Mouse (Mus musculus): ENCODE results near the gene Metrnl. TPM values are rescaled to one million over a fixed set of nuclear protein-coding genes. Genes with fewer than 3 reads are reported as not detected.

Gene Metrnl
- total RNA-seq (2014; fragmentation: Nextera tagmentation) (not detected in 2 replicates), total RNA-seq (2017) (not detected in 2 replicates), polyA plus RNA-seq (2012) (not detected in 2 replicates)

DNA sequence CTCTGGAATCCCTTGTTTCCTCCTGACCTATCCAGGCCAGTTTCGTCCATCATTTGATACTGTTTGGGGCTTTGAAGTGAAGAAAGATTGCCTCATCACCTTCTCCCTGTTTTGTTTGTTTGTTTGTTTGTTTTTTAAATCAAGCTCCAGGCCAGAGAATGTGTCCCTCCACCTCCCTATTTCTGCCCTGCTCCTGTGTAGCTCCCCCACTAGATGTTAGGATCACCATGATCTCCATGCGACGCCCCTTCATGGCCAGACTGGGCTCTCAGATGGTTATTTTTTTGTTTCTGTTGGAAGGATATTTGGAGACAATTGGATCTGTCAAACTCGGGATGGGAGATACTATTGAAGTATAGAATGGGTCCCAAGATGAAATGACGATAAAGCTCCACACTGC lies at the start of gene Metrnl:
Metrnl (plus strand) TSS at position 301 of the 400 bp plus-strand sequence.
- TF ChIP-seq GATA1 (IDR thresholded peaks at IDR 0.05; ENCODE audit: borderline replicate concordance, low read length) (no peak), POLR2AphosphoS5 (IDR thresholded peaks at IDR 0.05; ENCODE audit: insufficient replicate concordance, low read depth, low read length) (no peak), GATA2 (IDR thresholded peaks at IDR 0.05; ENCODE audit: borderline replicate concordance, low read depth, low read length) (no peak), CTCF (IDR thresholded peaks at IDR 0.05; ENCODE audit: low read depth, low read length) (no peak), TAL1 (conservative IDR thresholded peaks at IDR 0.05; ENCODE audit: low read depth, low read length) (no peak)
- ATAC-seq (ENCODE audit: extremely low read depth, insufficient number of reproducible peaks, low FRiP score, poor library complexity, severe bottlenecking): no peak

DNA sequence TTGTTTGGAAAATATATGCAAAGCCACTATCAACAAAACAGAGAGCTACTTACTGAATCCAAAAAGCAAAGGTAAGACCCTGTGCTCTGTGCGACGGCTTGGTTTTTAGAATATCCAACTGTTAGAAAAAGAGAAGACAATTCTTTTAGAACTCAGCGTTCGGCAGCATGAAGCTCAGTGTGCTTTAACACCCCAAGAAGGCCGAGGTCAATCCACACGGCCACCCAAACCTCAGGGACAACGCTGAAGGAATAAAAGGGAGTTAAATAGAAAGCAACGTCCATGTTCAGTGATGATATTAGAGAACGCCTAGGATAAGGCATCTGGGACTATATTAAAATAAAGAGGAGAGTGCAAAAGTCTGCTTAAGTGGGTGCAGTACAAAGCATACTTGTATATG lies 49.8 kb upstream of the Metrnl start:
- no peak overlapping the region for H3K4me3 ChIP-seq (ENCODE audit: low read depth, low read length)
- ATAC-seq (ENCODE audit: extremely low read depth, insufficient number of reproducible peaks, low FRiP score, poor library complexity, severe bottlenecking): no peak
- TF ChIP-seq TAL1 (conservative IDR thresholded peaks at IDR 0.05; ENCODE audit: low read depth, low read length) (no peak), POLR2AphosphoS5 (IDR thresholded peaks at IDR 0.05; ENCODE audit: insufficient replicate concordance, low read depth, low read length) (no peak), GATA1 (IDR thresholded peaks at IDR 0.05; ENCODE audit: borderline replicate concordance, low read length) (no peak), GATA2 (IDR thresholded peaks at IDR 0.05; ENCODE audit: borderline replicate concordance, low read depth, low read length) (no peak), CTCF (IDR thresholded peaks at IDR 0.05; ENCODE audit: low read depth, low read length) (no peak)
- peaks cover 2% of the 10 kb centered on the region; the same call in 1 of the 2 replicates for H3K4me1 ChIP-seq (ENCODE audit: insufficient read depth, low read depth, low read length)
- DNase-seq (ENCODE audit: low spot score): no peak
- H3K36me3 ChIP-seq (replicated peaks): peaks cover 73% of the 10 kb centered on the region
- no peaks in the 10 kb centered on the region for H3K9me3 ChIP-seq (replicated peaks)
- H3K27me3 ChIP-seq (ENCODE audit: insufficient read depth, low read length): no peaks in the 10 kb centered on the region

More for the DNA sequence above, at the start of gene Metrnl:
- Histone ChIP-seq H3K9me3 (replicated peaks) (no peaks in the 10 kb centered on the region), H3K4me3 (ENCODE audit: low read depth, low read length) (peak within 1 kb of the TSS; percentile 54; the same call in 1 of the 2 replicates), H3K36me3 (replicated peaks) (no peaks in the 10 kb centered on the region), H3K4me1 (ENCODE audit: insufficient read depth, low read depth, low read length) (peaks cover 9% of the 10 kb centered on the region), H3K27me3 (ENCODE audit: insufficient read depth, low read length) (peaks cover 22% of the 10 kb centered on the region)
- no peak for DNase-seq (ENCODE audit: low spot score)

DNA sequence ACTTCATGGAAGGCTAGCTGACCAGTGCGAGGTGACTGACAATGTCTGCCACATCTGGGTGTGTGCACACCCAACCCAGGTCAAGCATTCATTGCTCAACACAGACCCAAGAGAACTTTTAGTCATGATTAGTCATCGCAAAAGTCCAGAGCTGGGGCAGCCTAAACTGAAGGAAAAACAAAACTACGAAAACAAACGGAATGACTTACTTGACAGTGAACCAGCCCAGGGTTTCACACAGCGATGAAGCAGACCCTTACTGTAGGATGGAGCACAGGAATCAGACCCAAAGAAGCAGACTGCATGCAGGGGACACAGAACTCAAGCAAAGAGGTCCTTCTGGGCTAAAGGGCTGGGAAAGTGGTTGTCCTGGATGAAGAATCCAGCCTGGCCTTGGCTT lies 49.4 kb upstream of the Metrnl start:
- DNase-seq (ENCODE audit: low spot score) (no peak), ATAC-seq (ENCODE audit: extremely low read depth, insufficient number of reproducible peaks, low FRiP score, poor library complexity, severe bottlenecking) (no peak)
- TF ChIP-seq GATA1 (IDR thresholded peaks at IDR 0.05; ENCODE audit: borderline replicate concordance, low read length) (no peak), TAL1 (conservative IDR thresholded peaks at IDR 0.05; ENCODE audit: low read depth, low read length) (no peak)
- Histone ChIP-seq H3K4me1 (ENCODE audit: insufficient read depth, low read depth, low read length) (0 out of 2 replicates have a peak, but pooled peaks cover 2% of the 10 kb centered on the region), H3K27me3 (ENCODE audit: insufficient read depth, low read length) (no peaks in the 10 kb centered on the region), H3K36me3 (replicated peaks) (peaks cover 72% of the 10 kb centered on the region), H3K4me3 (ENCODE audit: low read depth, low read length) (no peak overlapping the region), H3K9me3 (replicated peaks) (no peaks in the 10 kb centered on the region)

DNA sequence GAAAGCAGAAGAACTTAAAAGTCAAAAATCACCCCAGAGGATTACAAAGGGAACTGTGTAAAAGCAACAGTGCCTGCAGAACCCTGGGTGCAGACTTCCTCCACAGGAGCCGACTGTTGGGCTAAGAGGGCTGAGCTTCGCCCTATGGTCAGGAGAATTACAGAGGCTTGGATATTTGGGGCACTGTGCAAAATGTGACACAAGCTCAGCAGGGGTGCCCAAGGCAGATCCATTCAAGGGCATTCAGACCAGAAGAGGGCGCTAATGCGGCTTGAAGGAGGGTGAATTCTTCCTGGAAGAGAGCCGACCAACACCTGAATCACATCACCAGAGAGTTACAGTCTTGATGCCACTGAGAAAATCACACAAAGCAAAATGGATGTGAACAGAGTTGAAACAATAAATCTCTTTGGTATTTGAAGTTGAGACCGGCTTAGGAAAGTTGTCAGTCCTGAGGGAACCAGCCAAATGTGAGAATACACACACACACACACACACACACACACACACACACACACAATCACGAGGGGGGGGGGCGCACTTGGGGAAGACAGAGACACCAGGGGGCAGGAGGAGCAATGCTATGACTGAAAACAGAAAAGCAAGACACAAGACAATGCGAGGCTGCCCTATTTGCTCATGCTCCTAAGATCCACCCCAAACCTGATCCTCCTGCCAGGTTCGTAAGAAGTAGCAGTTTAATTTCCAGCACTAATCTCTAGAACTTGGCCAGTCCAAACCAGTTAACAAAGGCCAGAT lies 48.6 kb upstream of the Metrnl start:
- peak; percentile 13 for DNase-seq (ENCODE audit: low spot score)

DNA sequence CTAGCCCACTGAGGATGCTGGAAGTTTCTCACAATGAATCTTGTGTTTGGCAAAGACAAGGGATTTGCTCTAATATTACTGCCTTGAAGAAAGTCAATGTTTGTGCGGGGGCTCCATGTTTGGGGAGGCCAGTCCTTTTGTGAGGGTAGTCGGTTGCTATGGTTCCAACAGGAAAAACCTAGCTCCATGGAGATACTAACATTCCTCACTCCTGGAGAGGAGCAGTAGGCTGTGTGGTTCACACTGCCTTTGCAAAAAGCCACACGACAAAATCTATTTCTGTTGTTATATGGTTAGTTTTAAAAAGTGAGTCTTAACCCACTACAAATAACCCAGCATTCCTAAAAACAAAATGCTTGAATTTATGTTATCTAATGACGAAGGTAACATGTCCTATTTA lies 47.7 kb upstream of the Metrnl start:
- TF ChIP-seq TAL1 (conservative IDR thresholded peaks at IDR 0.05; ENCODE audit: low read depth, low read length) (no peak), GATA2 (IDR thresholded peaks at IDR 0.05; ENCODE audit: borderline replicate concordance, low read depth, low read length) (no peak), CTCF (IDR thresholded peaks at IDR 0.05; ENCODE audit: low read depth, low read length) (no peak), GATA1 (IDR thresholded peaks at IDR 0.05; ENCODE audit: borderline replicate concordance, low read length) (no peak), POLR2AphosphoS5 (IDR thresholded peaks at IDR 0.05; ENCODE audit: insufficient replicate concordance, low read depth, low read length) (no peak)
- peaks cover 66% of the 10 kb centered on the region for H3K36me3 ChIP-seq (replicated peaks)

More for the DNA sequence above, 48.6 kb upstream of the Metrnl start:
- H3K4me1 ChIP-seq (ENCODE audit: insufficient read depth, low read depth, low read length): 0 out of 2 replicates have a peak, but pooled peaks cover 2% of the 10 kb centered on the region
- H3K4me3 ChIP-seq (ENCODE audit: low read depth, low read length): no peak overlapping the region
- ATAC-seq (ENCODE audit: extremely low read depth, insufficient number of reproducible peaks, low FRiP score, poor library complexity, severe bottlenecking): no peak
- no peaks in the 10 kb centered on the region for H3K9me3 ChIP-seq (replicated peaks)
- H3K36me3 ChIP-seq (replicated peaks): peaks cover 69% of the 10 kb centered on the region
- TF ChIP-seq TAL1 (conservative IDR thresholded peaks at IDR 0.05; ENCODE audit: low read depth, low read length) (no peak), CTCF (IDR thresholded peaks at IDR 0.05; ENCODE audit: low read depth, low read length) (peak; percentile 19; the same call in 1 of the 2 replicates)
- H3K27me3 ChIP-seq (ENCODE audit: insufficient read depth, low read length): no peaks in the 10 kb centered on the region

DNA sequence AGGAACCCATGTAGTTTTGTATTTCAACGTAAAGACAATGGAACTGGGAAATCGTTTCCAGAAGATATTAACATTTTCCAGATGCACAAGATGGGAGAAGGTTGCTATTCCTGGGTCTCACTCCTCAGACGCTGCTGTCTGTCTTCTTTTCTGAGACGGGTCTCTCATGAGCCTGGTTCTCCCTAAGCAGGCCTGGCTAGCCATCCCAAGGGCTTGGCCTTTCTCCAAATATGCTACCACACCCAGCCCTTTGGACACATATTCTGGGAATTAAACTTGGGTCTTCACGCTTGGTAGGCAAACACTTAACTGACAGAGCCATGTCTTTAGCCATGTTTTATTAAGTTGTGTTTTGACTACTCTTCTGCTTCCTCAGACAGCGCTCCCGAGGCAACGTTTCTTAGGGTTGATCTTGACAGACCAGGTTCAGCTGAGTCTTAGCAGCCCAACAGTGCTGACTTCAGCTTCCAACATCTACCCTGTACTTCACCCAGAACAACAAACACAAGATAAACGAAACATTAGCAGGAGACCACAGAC lies 46.9 kb upstream of the Metrnl start:
- Histone ChIP-seq H3K9me3 (replicated peaks) (no peaks in the 10 kb centered on the region), H3K36me3 (replicated peaks) (peaks cover 69% of the 10 kb centered on the region), H3K4me1 (ENCODE audit: insufficient read depth, low read depth, low read length) (0 out of 2 replicates have a peak, but pooled peaks cover 2% of the 10 kb centered on the region), H3K27me3 (ENCODE audit: insufficient read depth, low read length) (no peaks in the 10 kb centered on the region), H3K4me3 (ENCODE audit: low read depth, low read length) (no peak overlapping the region)
- DNase-seq (ENCODE audit: low spot score): no peak
- TF ChIP-seq CTCF (IDR thresholded peaks at IDR 0.05; ENCODE audit: low read depth, low read length) (no peak), GATA2 (IDR thresholded peaks at IDR 0.05; ENCODE audit: borderline replicate concordance, low read depth, low read length) (no peak), TAL1 (conservative IDR thresholded peaks at IDR 0.05; ENCODE audit: low read depth, low read length) (no peak), GATA1 (IDR thresholded peaks at IDR 0.05; ENCODE audit: borderline replicate concordance, low read length) (no peak), POLR2AphosphoS5 (IDR thresholded peaks at IDR 0.05; ENCODE audit: insufficient replicate concordance, low read depth, low read length) (no peak)
- no peak for ATAC-seq (ENCODE audit: extremely low read depth, insufficient number of reproducible peaks, low FRiP score, poor library complexity, severe bottlenecking)

More for the DNA sequence above, 47.7 kb upstream of the Metrnl start:
- DNase-seq (ENCODE audit: low spot score) (no peak), ATAC-seq (ENCODE audit: extremely low read depth, insufficient number of reproducible peaks, low FRiP score, poor library complexity, severe bottlenecking) (no peak)
- Histone ChIP-seq H3K4me1 (ENCODE audit: insufficient read depth, low read depth, low read length) (0 out of 2 replicates have a peak, but pooled peaks cover 2% of the 10 kb centered on the region), H3K9me3 (replicated peaks) (no peaks in the 10 kb centered on the region), H3K4me3 (ENCODE audit: low read depth, low read length) (no peak overlapping the region), H3K27me3 (ENCODE audit: insufficient read depth, low read length) (no peaks in the 10 kb centered on the region)
